Mouse (Mus musculus) liver, embryonic 14.5 days (tissue): ENCODE results near the gene Lhcgr. TPM values are rescaled to one million over a fixed set of nuclear protein-coding genes. Genes with fewer than 3 reads are reported as not detected.
"Not testable (repeated sequence)": the region's sequence is repeated elsewhere in the genome, so short reads cannot be mapped to it uniquely, and the experiment has no call there.

Experiments used
- ATAC-seq: fragments of 200-750 bp; cut with Nextera tagmentation; 2 replicates; pipeline ENCODE4 v1.8.0; 2017; ENCODE audit warnings: moderate number of reproducible peaks, mild to moderate bottlenecking, moderate library complexity; ENCODE audit not compliant: insufficient read depth
- DNase-seq, 3 experiments: peaks; one replicate each; pipeline ENCODE4 v3.0.0-alpha.2; 2012 to 2013; ENCODE audit warnings: low read depth in 3 of 3, low spot score in 3 of 3
- H3K27ac ChIP-seq: fragments of 300-500 bp; sonication (generic); 2 replicates; pipeline ENCODE4 v1.5.1; 2014; ENCODE audit warnings: moderate library complexity, mild to moderate bottlenecking, control low read depth, inconsistent platforms
- H3K27me3 ChIP-seq: fragments of 300-500 bp; sonication (generic); 2 replicates; pipeline ENCODE4 v1.6.1; 2014; ENCODE audit warnings: mild to moderate bottlenecking, low read length, moderate library complexity; ENCODE audit not compliant: control insufficient read depth, insufficient read depth
- H3K36me3 ChIP-seq: fragments of 300-500 bp; sonication (generic); replicated peaks from 2 replicates; pipeline ENCODE4 v1.6.1; 2014; ENCODE audit warnings: low read depth; ENCODE audit not compliant: control insufficient read depth, insufficient read depth
- H3K4me1 ChIP-seq, 2 experiments: fragments of 200-500 bp in 1 of 2; fragments of 300-500 bp in 1 of 2; sonication (generic) in 1 of 2; replicated peaks; 2 replicates each; pipeline ENCODE4 v1.6.1; 2012 to 2014; ENCODE audit warnings: antibody characterized with exemption in 1 of 2, inconsistent platforms in 1 of 2, low read length in 1 of 2; ENCODE audit not compliant: control insufficient read depth in 2 of 2, insufficient read depth in 2 of 2
- H3K4me2 ChIP-seq: fragments of 300-500 bp; sonication (generic); 2 replicates; pipeline ENCODE4 v1.6.1; 2014; ENCODE audit warnings: low read depth, mild to moderate bottlenecking, control low read depth, moderate library complexity
- H3K4me3 ChIP-seq, 2 experiments: fragments of 200-500 bp in 1 of 2; fragments of 300-500 bp in 1 of 2; sonication (generic) in 1 of 2; 2 replicates each; pipeline ENCODE4 v1.5.1; 2012 to 2014; ENCODE audit warnings: low read depth in 2 of 2, low read length in 2 of 2, mild to moderate bottlenecking in 2 of 2, control low read depth in 1 of 2, inconsistent platforms in 1 of 2, moderate library complexity in 1 of 2; ENCODE audit not compliant: insufficient read depth in 1 of 2
- H3K9ac ChIP-seq: fragments of 300-500 bp; sonication (generic); replicated peaks from 2 replicates; pipeline ENCODE4 v1.6.1; 2014; ENCODE audit warnings: mild to moderate bottlenecking, control low read depth, moderate library complexity
- H3K9me3 ChIP-seq: fragments of 300-500 bp; sonication (generic); 2 replicates; pipeline ENCODE4 v1.6.1; 2016; ENCODE audit warnings: low read length, mixed read lengths; ENCODE audit not compliant: control insufficient read depth
- CTCF ChIP-seq: IDR thresholded peaks from 2 replicates; pipeline ENCODE4 v1.5.1; 2016; ENCODE audit warnings: antibody characterized with exemption, low read depth, control low read depth
- EP300 ChIP-seq: IDR thresholded peaks from 2 replicates; pipeline ENCODE4 v1.6.1; 2016; ENCODE audit warnings: antibody characterized with exemption, low read depth
- WGBS: fragments of 180-500 bp; shearing (Covaris S2); extraction: QIAGEN DNeasy Blood & Tissue Kit; methylation state at CpG from one replicate; pipeline ENCODE4 v1.1.7; 2014; ENCODE audit not compliant: insufficient replicate concordance; 5-methylcytosine and 5-hydroxymethylcytosine counted together
- polyA plus RNA-seq, 2 experiments: library from polyadenylated mRNA; depleted of rRNA in 1 of 2; stranded (reverse) in 1 of 2; unstranded in 1 of 2; fragments of >200 nt; fragmentation: Nextera tagmentation in 1 of 2; extraction: Ambion mirVana in 1 of 2; gene quantifications; 2 replicates each; pipeline versions ENCODE4 v1.2.1 to v1.2.3; 2012 to 2014

Lhcgr gene
- polyA plus RNA-seq (2012; rRNA removed) (0.01 TPM in 1 of 2 replicates, not detected in the other), polyA plus RNA-seq (2014; fragmentation: Nextera tagmentation; extraction: Ambion mirVana) (not detected in 2 replicates)

GRCm38 (mm10) chr17:88791440-88792152 is at the start of gene Lhcgr:
Gene Lhcgr, minus strand, starts transcription at chr17:88791990.
- WGBS = 29% methylated on average over 28 of the region's 31 CpGs
- Histone ChIP-seq H3K4me3 (no peak within 1 kb of the TSS), H3K4me2 (no peak within 1 kb of the TSS), H3K4me1 (no peaks in the 10 kb centered on the region), H3K27me3 (no peaks in the 10 kb centered on the region; the same call in 1 of the 2 replicates), H3K9ac (no peak within 1 kb of the TSS), H3K9me3 (no peaks in the 10 kb centered on the region), H3K36me3 (no peaks in the 10 kb centered on the region), H3K27ac (no peak within 1 kb of the TSS)
- ATAC-seq = no peak
- DNase-seq = no peak
- TF ChIP-seq EP300 (no peak), CTCF (no peak)

- H3K9me3 ChIP-seq = no peaks in the 10 kb centered on the region
- no peak overlapping the region for H3K27ac ChIP-seq
- no peak for ATAC-seq
- H3K27me3 ChIP-seq = no peaks in the 10 kb centered on the region
- H3K4me3 ChIP-seq = no peak overlapping the region
- H3K9ac ChIP-seq = no peak overlapping the region
- no peak overlapping the region for H3K4me2 ChIP-seq
- no peak for DNase-seq
- H3K4me1 ChIP-seq = no peaks in the 10 kb centered on the region
- no peaks in the 10 kb centered on the region for H3K36me3 ChIP-seq
- no peak for TF ChIP-seq CTCF
- TF ChIP-seq EP300 = no peak
- WGBS = 63% methylated on average over 2 of the region's 2 CpGs
Measured at GRCm38 (mm10) chr17:88817601-88818000, 25.8 kb upstream of the Lhcgr start.

- not testable (repeated sequence) for ATAC-seq, DNase-seq, H3K9ac ChIP-seq, H3K27me3 ChIP-seq, H3K4me2 ChIP-seq, H3K4me3 ChIP-seq, H3K4me1 ChIP-seq, H3K27ac ChIP-seq, H3K36me3 ChIP-seq, H3K9me3 ChIP-seq
- 77% methylated on average over 3 of the region's 3 CpGs for WGBS
Measured at GRCm38 (mm10) chr17:88812943-88813342, 21.2 kb upstream of the Lhcgr start.

GRCm38 (mm10) chr17:88810807-88811206 is 19.0 kb upstream of the Lhcgr start:
- Histone ChIP-seq H3K27ac (no peak overlapping the region), H3K4me2 (no peak overlapping the region), H3K4me1 (no peaks in the 10 kb centered on the region), H3K36me3 (no peaks in the 10 kb centered on the region), H3K9me3 (no peaks in the 10 kb centered on the region), H3K9ac (no peak overlapping the region), H3K27me3 (no peaks in the 10 kb centered on the region), H3K4me3 (no peak overlapping the region)
- DNase-seq (no peak), ATAC-seq (no peak)
- WGBS = 70% methylated on average over 5 of the region's 5 CpGs
- TF ChIP-seq EP300 (no peak), CTCF (no peak)

GRCm38 (mm10) chr17:88806421-88806820 is 14.6 kb upstream of the Lhcgr start:
- TF ChIP-seq EP300 (no peak), CTCF (no peak)
- Histone ChIP-seq H3K4me1 (no peaks in the 10 kb centered on the region), H3K4me3 (no peak overlapping the region), H3K9ac (no peak overlapping the region), H3K27ac (no peak overlapping the region), H3K9me3 (no peaks in the 10 kb centered on the region), H3K27me3 (no peaks in the 10 kb centered on the region), H3K36me3 (no peaks in the 10 kb centered on the region), H3K4me2 (no peak overlapping the region)
- ATAC-seq (no peak), DNase-seq (no peak)
- 27% methylated on average over 8 of the region's 8 CpGs for WGBS
